Mouse (Mus musculus): ENCODE measurements around the gene Zbtb49.

Zbtb49 gene

DNA sequence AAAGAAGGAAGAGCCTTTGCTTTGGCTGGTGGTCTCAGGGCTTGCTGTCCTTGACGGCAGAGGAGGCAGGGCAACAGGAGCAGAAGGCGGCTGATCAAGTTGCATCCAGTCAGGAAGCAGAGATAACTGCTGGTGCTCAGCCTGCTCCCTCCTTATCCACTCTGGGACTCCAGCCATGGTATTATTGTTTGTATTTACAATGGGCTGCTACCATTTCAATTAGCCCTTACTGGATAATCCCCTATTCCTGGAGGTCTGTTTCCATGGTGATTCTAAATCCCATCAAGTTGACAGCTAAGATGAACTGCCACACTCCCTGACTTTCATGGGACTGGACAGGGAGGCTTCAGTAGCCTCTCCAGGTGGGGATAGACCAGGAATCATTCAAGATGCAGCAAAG is 25.3 kb downstream of the Zbtb49 start:
- no peak for DNase-seq

DNA sequence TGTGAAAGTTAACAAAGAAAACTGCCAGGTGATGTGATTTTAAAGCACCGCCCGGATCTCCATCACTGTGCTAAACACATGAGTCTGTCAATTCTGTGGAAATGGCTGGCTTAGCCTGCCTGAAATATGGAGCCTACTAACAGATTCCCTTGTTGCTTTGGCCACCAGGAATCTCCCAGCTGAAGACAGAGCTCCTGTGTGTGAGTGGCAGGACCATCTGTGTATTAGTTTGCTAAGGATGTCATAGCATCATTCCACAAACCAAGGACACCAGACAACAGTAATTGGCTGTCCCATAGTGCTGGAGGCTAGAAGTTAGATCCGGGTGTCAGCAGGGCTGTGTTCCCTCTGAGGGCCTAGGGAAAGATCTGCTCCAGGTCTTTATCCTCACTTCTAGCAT is 29.4 kb downstream of the Zbtb49 start:
- DNase-seq, result no peak

DNA sequence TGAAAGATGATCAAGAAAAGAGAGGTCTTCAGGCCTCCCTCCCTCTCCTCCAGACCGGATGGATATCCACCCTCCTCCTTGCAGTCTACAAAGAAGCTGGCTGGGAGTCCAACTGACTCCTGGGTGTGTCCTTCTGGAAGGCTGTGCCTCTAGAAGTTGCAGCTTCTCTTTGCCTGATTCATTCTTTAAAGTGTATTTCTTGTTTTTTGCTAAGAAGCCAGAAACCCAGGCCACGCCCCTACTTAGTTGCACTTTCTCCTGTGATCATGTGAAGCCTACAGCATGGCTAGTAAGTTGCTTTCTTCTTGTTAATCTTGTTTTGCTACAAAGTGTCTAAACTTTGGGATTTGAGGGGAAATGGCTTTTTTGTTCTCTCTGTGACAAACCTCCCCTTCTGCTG is 33.3 kb downstream of the Zbtb49 start:
- no peak for DNase-seq

DNA sequence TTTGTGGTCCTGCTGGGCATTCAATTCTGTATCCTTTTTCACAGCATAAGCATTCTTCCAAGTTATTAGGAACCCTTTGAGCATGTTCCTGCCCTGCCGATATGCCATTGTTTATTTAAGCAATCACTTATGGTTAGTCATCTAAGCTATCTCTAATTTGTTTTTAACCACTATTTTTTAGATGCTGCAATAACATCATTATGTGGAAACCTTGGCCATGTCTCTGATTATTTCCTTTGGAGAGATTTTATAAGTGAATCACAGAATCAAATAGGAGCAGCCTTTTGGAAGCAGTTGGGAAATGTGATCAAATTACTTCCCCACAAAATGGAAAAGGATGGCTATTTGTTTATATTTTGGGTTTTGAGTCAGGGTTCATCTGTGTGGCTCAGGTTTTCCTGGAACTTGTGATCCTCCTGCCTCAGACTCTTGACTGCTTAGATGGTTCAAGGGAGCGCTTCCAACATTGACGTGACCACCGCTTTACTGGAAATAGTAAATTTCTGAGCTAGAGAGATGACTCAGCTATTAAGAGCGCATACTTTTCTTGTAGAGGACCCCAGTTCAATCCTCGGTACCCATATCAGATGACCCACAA is 35.5 kb downstream of the Zbtb49 start:
- no peak for DNase-seq

DNA sequence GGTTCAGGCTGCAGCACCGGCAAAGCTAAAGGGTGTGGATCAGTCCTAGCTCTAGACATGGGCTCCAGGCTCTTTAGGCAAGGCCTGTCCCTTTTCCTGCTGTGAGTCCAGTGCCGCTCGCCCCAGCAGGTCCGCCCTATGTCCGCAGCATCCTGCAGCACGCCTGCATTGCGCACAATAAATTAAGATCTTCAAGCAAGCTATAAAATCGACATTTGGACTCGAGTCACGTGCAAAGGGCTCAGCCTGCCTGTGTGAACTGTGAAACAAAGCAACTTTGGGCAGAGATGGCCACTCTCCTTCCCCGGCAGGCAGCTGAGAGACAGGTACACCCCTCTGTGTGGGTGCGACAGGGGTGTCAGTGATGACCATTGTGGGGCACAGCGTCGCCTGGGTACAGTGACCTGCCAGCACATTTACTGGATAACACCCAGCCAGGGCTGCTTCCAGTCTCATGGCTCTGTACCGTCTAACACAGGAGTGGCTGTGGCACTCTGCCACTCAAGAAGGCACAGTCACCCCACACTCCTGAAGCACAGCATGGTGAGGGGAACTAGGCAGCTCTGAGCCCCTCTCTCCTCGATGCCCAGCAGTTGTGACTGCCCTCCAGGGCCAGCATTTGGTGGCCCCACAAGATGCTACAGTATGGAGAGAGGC is 45.9 kb downstream of the Zbtb49 start:
- no peak for DNase-seq

DNA sequence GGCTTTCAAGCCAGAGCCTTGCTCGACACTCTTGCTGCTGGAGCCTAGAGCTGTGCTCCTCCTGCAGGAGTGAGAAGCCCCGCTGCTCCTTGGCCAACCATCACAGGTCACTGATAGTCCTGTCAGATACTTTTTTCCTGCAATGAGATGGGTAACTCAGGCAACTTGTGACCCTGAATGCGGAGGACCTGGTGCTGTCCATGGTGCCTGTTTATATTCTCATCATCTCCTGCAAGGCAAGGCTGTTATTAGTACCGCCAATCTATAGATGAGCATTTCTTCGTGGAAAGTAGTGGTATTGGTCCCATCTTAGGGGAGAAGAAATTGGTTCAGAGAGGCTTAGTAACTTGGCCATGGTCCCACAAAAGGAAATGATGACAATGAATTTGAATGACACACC is 46.5 kb downstream of the Zbtb49 start:
- DNase-seq, result no peak

DNA sequence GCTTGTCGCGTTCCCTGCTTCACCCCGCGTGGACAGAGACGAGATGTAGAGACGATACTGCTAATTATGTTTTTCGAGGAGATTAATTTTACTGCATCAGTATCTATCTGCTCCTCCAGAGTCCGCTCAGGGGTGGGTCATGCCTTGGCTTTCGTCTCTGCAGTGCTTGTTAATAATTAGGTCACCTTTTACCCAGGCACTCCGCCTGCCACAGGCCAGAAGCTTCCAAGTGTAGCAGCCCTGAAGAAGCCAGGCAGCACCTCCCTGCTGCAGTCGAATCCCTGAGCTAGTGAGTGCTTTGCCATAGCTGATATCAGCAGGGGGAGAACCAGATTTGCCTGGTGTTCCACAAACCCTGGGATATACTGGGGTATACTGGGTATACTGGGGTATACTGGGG is 51.8 kb downstream of the Zbtb49 start:
- DNase-seq, result peak in 1 of 2 experiments; percentile 14

DNA sequence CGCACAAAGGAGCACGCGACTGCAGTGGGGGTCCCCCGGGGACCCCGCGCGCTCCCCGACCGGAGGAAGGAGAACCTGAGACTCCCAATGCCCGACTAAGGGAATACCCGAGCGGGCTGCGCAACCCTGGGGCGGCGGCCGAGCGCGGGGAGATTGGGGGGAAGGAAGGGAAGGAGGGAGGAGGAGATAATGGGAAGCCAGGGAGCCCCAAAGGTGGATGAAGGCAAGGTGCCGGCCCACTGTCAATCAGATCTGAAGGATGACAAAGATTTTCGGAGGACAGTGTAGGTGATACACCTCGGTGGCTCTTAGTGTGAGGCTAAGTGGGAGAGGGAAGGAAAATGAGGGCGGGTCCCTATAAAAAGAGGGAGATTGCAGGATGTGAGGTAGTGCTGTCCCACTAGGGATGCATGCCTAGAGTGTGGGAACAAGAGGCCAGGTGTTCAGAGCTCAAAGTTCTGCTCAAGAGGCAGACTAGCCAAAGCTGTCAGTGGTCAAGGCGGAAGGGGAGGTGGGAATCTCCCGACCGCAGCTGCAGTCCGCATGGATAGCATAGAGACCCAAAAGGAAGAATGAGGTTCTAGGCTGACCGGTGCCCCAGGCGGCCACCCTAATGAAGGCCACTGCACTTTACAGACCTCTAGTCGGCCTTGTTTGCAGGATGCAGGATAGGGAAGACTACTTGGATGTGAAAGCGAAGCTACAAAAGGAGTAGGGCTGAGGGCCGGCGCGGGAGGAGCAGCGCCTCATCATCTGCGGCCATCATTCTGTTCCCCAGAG is 60.4 kb downstream of the Zbtb49 start, which contains the start of gene Nsg1:
Gene Nsg1, minus strand, starts transcription at position 274 of the 780 bp plus-strand sequence.
- DNase-seq, result no peak

DNA sequence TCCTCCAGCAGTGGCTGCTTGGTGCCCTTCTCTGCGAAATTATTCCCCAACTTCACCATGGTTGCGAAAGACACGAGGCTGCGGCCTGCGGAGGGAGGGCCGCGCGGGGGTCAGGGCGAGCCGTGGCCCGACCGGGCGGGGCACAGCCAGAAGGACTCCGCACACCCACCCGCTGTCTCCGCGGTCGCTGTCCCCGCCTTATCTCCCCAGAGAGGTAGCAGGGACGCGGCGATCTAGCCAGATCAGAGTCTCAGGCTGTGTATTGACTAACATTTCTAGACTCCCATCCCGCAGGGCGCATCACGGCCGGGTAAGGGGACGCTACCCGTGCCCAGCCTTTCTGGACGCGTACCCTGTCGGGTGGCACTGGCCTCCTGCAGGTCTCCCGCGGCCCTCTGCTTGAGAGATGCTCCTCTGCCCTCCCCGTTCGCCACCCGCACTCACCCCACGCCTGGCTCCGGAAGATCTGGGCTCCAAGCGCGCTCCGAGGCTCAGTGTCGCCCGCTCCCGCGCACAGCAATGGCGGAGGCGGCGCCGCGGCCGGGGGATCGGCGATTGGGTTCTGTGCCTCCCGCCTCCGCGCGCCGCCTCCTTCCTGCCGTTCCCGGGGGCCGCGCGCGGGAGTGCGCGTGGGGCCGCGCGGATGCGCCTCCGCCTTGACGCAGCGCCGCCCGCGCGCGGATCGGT is 61.2 kb downstream of the Zbtb49 start:
- DNase-seq, result peak; percentile 66 to 74

DNA sequence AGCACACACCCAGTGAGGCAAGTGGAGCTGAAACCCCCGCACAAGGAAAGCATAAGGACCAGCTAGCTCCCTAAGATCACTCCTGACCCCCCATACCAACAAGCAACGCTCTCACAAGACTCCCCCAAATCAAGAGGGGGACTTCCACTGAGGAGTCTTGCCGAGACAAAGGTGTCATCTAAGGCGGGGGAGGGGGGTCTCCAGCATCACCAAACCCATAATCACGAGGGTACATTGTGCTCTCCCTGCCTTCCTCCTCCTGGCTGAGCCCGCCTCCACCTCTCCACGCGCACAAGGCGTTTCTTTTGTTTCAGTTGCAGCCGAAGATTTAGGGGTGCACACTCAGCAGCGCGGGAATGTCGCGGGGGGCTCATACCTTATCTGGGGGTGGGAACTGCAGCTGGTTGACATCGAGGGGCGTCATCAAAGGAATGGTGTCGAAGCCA is 61.7 kb downstream of the Zbtb49 start:
- DNase-seq, result no peak

DNA sequence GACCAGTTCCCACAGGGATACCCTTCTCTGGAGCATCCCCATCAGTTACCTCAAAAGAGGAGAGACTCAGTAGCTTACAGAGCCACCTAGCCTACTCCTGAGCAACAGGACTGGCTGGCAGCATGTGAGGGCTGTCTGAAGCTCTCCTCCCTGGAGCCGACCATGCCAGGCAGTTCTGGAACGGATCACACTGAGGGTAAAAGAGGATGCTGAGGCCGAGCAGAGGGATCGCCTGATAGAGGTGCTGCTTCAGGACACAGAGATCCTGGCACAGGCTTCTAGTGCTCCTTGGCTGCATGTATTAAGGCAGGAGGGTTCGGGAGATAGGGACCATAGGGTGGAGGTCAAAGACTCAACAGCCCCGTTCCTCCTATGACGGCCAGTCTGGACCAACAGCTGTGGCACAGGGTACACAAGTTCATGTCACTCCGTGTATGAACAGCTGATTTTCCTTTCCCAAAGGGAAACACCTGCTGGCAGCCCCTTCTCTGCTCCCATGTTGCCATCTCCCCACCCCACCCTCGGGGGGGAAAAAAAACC is 62.7 kb downstream of the Zbtb49 start:
- DNase-seq, result no peak

DNA sequence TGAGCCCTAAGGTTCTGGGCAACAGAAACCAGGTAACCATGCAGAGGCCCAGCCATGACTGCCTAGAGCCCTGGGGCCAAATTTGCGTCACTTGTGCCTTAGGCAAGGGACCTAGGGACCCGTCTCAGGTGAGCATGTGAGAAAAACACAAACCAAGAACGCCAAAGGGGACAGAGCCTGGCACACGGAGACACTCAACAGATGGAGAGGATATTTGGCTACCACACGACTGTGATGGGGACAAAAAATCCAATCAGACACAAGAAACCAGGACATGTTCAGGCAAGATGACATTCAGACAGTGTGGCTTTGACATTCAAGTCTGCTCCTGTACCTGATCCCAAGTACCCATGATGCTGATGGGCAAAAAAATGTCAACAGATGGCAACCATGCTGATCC is 66.6 kb downstream of the Zbtb49 start:
- DNase-seq, result no peak

DNA sequence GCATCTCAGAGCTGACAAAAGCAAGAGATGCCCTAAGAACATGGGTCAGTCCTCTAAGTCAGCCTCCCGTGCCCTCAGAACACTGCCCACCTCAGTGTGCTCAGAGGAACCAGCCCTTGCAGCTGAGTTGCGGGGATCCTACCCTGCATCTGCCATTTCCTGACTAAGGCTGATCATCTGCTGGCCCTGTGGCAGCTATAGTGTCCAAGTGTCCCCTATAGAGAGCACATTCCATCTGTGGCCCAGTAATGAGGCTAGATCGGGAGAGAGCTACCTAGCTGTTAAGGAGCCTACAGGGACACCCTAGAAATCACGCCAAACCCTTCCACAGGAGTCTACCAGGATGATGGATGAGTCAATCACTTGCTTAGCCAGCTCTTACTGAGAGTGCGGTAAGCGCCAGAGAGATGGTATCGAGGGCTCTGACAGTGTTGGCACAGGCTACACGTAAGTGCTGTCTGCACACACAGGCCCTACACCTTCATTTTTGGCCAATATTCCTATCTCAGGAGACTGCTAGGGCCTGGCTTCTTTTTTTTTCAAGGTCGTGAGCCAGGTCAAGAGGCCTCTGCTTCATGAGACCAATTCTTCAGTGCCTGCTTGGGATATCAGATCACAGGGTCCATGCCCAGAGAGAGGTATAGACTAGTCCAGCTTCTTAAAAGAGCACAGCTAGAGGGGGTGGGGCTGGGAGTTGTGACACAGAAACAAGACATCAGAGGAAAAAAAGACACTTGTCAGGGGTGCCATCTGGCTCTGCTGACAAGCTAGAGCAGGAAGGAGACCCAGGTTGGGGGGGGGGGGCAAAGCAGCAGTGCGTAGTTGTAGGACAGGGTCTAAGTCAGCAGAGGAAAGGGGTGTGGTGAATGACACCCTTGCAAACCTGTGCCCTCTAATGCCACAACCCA is 67.8 kb downstream of the Zbtb49 start:
- DNase-seq, result no peak

DNA sequence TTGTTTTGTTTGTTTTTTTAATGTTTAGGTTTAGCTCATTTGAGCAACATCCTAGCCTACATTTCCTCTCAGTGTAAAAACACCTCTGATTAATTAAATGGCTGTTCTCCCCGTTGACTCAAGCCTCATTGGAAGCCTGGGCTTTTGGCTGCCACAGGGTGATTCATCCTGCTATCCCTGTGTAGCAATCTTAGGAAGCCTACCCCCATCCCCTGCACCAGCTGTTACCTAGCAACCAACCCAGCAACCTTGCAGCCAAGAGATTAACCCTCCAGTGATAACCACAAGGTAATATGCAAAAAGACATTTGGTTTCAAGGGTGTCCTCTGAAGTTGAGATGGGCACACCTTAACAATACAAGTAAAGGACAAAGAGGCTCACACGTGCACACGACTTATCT is 69.0 kb downstream of the Zbtb49 start:
- DNase-seq, result no peak

DNA sequence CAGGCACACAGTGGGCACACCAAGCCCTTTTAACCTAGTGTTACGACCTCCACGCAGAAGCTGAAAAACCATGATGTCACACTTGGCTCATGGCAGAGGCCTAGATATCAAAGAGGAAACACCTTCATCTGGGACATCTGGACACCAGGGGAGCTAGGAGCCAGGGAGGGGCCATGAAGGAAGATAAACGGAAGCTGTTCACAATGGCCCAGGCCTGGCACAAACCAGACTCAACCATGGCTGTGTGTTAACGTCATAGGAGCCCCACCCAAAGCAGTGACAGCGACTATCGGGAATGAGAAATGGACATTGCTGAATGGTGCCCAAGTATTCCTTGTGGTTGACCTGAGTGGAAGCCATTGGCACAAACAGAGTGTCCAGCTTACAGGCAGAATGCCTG is 73.7 kb downstream of the Zbtb49 start:
- peak in 1 of 2 experiments; percentile 56 for DNase-seq

DNA sequence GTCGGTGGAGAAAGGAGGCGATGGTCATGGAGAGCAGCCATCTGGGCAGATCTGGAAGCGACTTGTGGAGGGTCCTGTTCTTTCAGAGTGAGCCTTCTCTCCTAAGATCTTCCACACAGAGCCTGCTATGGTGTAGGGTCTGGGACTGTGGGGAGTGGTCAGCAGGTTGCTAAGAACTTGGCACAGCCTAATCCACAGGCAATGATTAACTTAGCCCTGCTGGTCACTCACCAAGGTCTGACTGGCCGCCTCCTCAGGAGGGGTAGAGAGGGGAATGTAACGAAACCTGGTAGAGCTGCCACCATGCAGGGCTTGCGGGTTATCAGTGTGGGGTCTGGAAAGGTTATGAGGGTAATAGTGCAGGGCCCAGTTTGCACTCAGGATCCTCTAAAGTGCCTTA is 79.4 kb downstream of the Zbtb49 start:
- peak; percentile 48 to 58 for DNase-seq

Data from kidney, postnatal 25 days (tissue).